9 mouse cellular contexts compared by ENCODE assay signal in genomic region chr1:161999338-161999737, GRCm38 (mm10). TPM values are rescaled to one million over a fixed set of nuclear protein-coding genes. Genes with fewer than 3 reads are reported as not detected.
A peak's percentile ranks its signal among the peaks of the same experiment; 100 is the strongest.
DNase-seq lines count a peak whose midpoint lies in the region; ATAC-seq and TF ChIP-seq lines count a peak whose summit lies in the region.
"Had no signal": no experiment of that assay in that cellular context is flagged by ENCODE, and none has a peak within 500 bp of the region (broad histone marks: within the 10 kb centered on the region; RNA-seq: fewer than 3 reads in every experiment).

No protein-coding gene starts in this region.

- no peak for ATAC-seq in heart, embryonic 11.5 days (replicated peaks; ENCODE audit: insufficient number of reproducible peaks, low FRiP score, low TSS enrichment)
- no peak for ATAC-seq in limb, embryonic 14.5 days (ENCODE audit: low FRiP score, low read depth)

- intact Hi-C loops in gastrocnemius, postnatal 14 days (cut with DNase I; ENCODE audit: low total_unique reads) = no loop called here

- no peaks in the 10 kb centered on the region for H3K27me3 ChIP-seq in heart, embryonic 11.5 days (ENCODE audit: control insufficient read depth, insufficient read depth, low read length)
- no peaks in the 10 kb centered on the region for H3K27me3 ChIP-seq in limb, embryonic 14.5 days (ENCODE audit: control insufficient read depth, insufficient read depth, low read length)

- 0 out of 2 replicates have a peak overlapping the region, but pooled peaks have one; percentile 34 for H3K9ac ChIP-seq in heart, embryonic 11.5 days (ENCODE audit: low read depth, low read length)
- peak overlapping the region; percentile 37; the same call in 1 of the 2 replicates for H3K9ac ChIP-seq in limb, embryonic 14.5 days (ENCODE audit: low read depth, low read length, severe bottlenecking)

- H3K9me3 ChIP-seq in heart, embryonic 11.5 days (replicated peaks; ENCODE audit: control insufficient read depth, low read length) = no peaks in the 10 kb centered on the region
- H3K9me3 ChIP-seq in limb, embryonic 14.5 days (ENCODE audit: control insufficient read depth, low read length) = no peaks in the 10 kb centered on the region

- H3K4me3 ChIP-seq in heart, embryonic 11.5 days (ENCODE audit: low read depth, low read length) = no peak overlapping the region
- H3K4me3 ChIP-seq in limb, embryonic 14.5 days (replicated peaks; ENCODE audit: low read length) = no peak overlapping the region

- peak overlapping the region; percentile 38; the same call in 1 of the 2 replicates for H3K4me2 ChIP-seq in heart, embryonic 11.5 days
- no peak overlapping the region; the same call in 1 of the 2 replicates for H3K4me2 ChIP-seq in limb, embryonic 14.5 days (replicated peaks; ENCODE audit: low read depth, low read length, severe bottlenecking)

- H3K36me3 ChIP-seq in heart, embryonic 11.5 days (ENCODE audit: control insufficient read depth, insufficient read depth, low read length) = no peaks in the 10 kb centered on the region
- no peaks in the 10 kb centered on the region for H3K36me3 ChIP-seq in limb, embryonic 14.5 days (ENCODE audit: control insufficient read depth, insufficient read depth, low read length)

- 32% methylated on average over 5 of the region's 5 CpGs for WGBS in heart, embryonic 11.5 days (ENCODE audit: insufficient replicate concordance)
- WGBS in limb, embryonic 14.5 days = 24% methylated on average over 5 of the region's 5 CpGs

- peak overlapping the region; percentile 59; the same call in 1 of the 2 replicates for H3K27ac ChIP-seq in heart, embryonic 11.5 days (ENCODE audit: low read depth, low read length)
- H3K27ac ChIP-seq in limb, embryonic 14.5 days (replicated peaks; ENCODE audit: low read depth, low read length) = peak overlapping the region; percentile 94

- TF ChIP-seq POLR2A in limb, embryonic 14.5 days (IDR thresholded peaks at IDR 0.05; ENCODE audit: borderline replicate concordance, extremely low read depth, insufficient read depth, insufficient read length) = no peak

- H3K4me1 ChIP-seq in heart, embryonic 11.5 days (ENCODE audit: control insufficient read depth, insufficient read depth, low read length) = peaks cover 10% of the 10 kb centered on the region; the same call in 1 of the 2 replicates
- peaks cover 50% of the 10 kb centered on the region for H3K4me1 ChIP-seq in limb, embryonic 14.5 days (ENCODE audit: control insufficient read depth, insufficient read depth, low read length)

- DNase-seq in heart, adult 9 months (ENCODE audit: low spot score in 2 of 2) = no peak
- peak; percentile 16 for DNase-seq in thymus, postnatal 4 days
- DNase-seq in thymus, postnatal 0 days (ENCODE audit: low spot score) = no peak
- no peak for DNase-seq in limb, embryonic 14.5 days (ENCODE audit: low spot score)
- DNase-seq in gastrocnemius, postnatal 14 days = no peak
- no peak for DNase-seq in left cerebral cortex, adult 9 months (ENCODE audit: low spot score in 2 of 2)
- no peak for DNase-seq in testis, postnatal 14 days (ENCODE audit: low spot score)

RNA-seq across cellular contexts. Expression of gene 4930558K02Rik, which starts 19.9 kb away (rescaled TPM):
- not detected in 2 replicates for polyA plus RNA-seq in heart, embryonic 11.5 days (2014; fragmentation: Nextera tagmentation; extraction: Ambion mirVana)
- polyA plus RNA-seq in thymus, postnatal 0 days (2015; fragmentation: Nextera tagmentation; extraction: Ambion mirVana) = 0.13 and 0.40 TPM in 2 replicates
- not detected in 2 replicates for polyA plus RNA-seq in limb, embryonic 14.5 days (2012; rRNA removed)
- not detected in 2 replicates for polyA plus RNA-seq in limb, embryonic 14.5 days (2014; fragmentation: Nextera tagmentation; extraction: Ambion mirVana)
- not detected for total RNA-seq in gastrocnemius, postnatal 14 days (2021)
- polyA plus RNA-seq: C2C12 had no signal

RNA-seq across cellular contexts. Expression of gene Pigc, which starts 30.4 kb away (rescaled TPM):
- polyA plus RNA-seq in heart, embryonic 11.5 days (2014; fragmentation: Nextera tagmentation; extraction: Ambion mirVana) = 25.8 and 29.8 TPM in 2 replicates
- polyA plus RNA-seq in thymus, postnatal 0 days (2015; fragmentation: Nextera tagmentation; extraction: Ambion mirVana) = 27.7 and 29.6 TPM in 2 replicates
- 36.9 and 45.4 TPM in 2 replicates for polyA plus RNA-seq in limb, embryonic 14.5 days (2012; rRNA removed)
- 51.3 and 52.8 TPM in 2 replicates for polyA plus RNA-seq in limb, embryonic 14.5 days (2014; fragmentation: Nextera tagmentation; extraction: Ambion mirVana)
- 10 to 100 TPM; 17.2 to 19.4 TPM for total RNA-seq in gastrocnemius, postnatal 14 days (2021)
